Mouse (Mus musculus) liver, embryonic 11.5 days (tissue): ENCODE results near the gene Laptm5. TPM values are rescaled to one million over a fixed set of nuclear protein-coding genes. Genes with fewer than 3 reads are reported as not detected.

ENCODE experiments used
- ATAC-seq: fragments of 200-750 bp; cut with Nextera tagmentation; replicated peaks from 2 replicates; pipeline ENCODE4 v1.8.0; 2017; ENCODE audit warnings: moderate number of reproducible peaks, mild to moderate bottlenecking, moderate TSS enrichment, moderate library complexity; ENCODE audit not compliant: low FRiP score
- DNase-seq: peaks from one replicate; pipeline ENCODE4 v3.0.0-alpha.2; 2017; ENCODE audit warnings: low spot score
- H3K27ac ChIP-seq: fragments of 300-500 bp; sonication (generic); 2 replicates; pipeline ENCODE4 v1.5.1; 2014; ENCODE audit warnings: mild to moderate bottlenecking, low read depth, low read length, control low read depth
- H3K27me3 ChIP-seq: fragments of 300-500 bp; sonication (generic); replicated peaks from 2 replicates; pipeline ENCODE4 v1.6.1; 2014; ENCODE audit warnings: low read length, mixed read lengths; ENCODE audit not compliant: control insufficient read depth, insufficient read depth
- H3K36me3 ChIP-seq: fragments of 300-500 bp; sonication (generic); 2 replicates; pipeline ENCODE4 v1.6.1; 2014; ENCODE audit warnings: mild to moderate bottlenecking, low read length, moderate library complexity, mixed read lengths; ENCODE audit not compliant: control insufficient read depth, insufficient read depth
- H3K4me1 ChIP-seq: fragments of 300-500 bp; sonication (generic); replicated peaks from 2 replicates; pipeline ENCODE4 v1.6.1; 2014; ENCODE audit warnings: low read length, mixed read lengths; ENCODE audit not compliant: control insufficient read depth, insufficient read depth
- H3K4me2 ChIP-seq: fragments of 300-500 bp; sonication (generic); 2 replicates; pipeline ENCODE4 v1.6.1; 2014; ENCODE audit warnings: mild to moderate bottlenecking, control low read depth, moderate library complexity
- H3K4me3 ChIP-seq: fragments of 300-500 bp; sonication (generic); 2 replicates; pipeline ENCODE4 v1.5.1; 2014; ENCODE audit warnings: low read depth, low read length, control low read depth
- H3K9ac ChIP-seq: fragments of 300-500 bp; sonication (generic); 2 replicates; pipeline ENCODE4 v1.6.1; 2014; ENCODE audit warnings: low read depth, low read length, control low read depth
- H3K9me3 ChIP-seq: fragments of 300-500 bp; sonication (generic); 2 replicates; pipeline ENCODE4 v1.6.1; 2016; ENCODE audit warnings: low read length, inconsistent platforms, mixed read lengths; ENCODE audit not compliant: control insufficient read depth
- WGBS: fragments of 180-500 bp; shearing (Covaris S2); extraction: QIAGEN DNeasy Blood & Tissue Kit; methylation state at CpG from one replicate; pipeline ENCODE4 v1.1.7; 2014; 5-methylcytosine and 5-hydroxymethylcytosine counted together
- polyA plus RNA-seq: library from polyadenylated mRNA; unstranded; fragments of >200 nt; fragmentation: Nextera tagmentation; extraction: Ambion mirVana; gene quantifications from 2 replicates; pipeline ENCODE4 v1.2.1, GENCODE M21; 2014

Gene Laptm5
- polyA plus RNA-seq, 1 experiment from 2014 or later = 93.3 TPM

DNA sequence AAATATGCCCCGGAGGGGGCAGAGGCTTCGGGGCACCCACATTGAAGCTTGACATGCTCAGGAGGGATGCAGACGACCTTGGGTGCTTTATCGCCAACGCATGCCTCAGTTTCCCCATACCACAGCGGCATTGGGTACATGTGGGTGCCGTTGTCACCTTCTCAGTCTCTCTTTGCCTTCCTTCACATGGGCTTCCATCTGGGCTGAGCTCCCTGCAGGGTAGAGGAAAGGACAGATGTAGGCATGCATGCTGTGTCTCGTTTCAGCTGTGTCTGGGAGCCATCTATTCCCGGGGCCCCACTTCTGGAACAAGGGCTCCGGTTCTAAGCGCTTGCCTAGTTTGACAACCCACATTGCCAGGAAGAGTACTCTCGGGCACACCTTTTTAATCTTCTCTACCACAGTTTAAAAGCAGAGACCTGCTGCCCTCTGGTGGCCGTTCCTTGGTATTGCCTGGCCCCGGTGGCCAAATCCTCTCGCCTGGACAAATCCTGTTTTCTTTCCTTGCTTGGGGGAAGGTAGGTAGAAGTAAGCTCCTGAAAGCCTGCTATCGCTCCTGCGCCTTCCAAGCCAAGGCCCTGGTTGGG, 20.8 kb upstream of the Laptm5 start:
- Histone ChIP-seq H3K9me3 (no peaks in the 10 kb centered on the region), H3K4me3 (no peak overlapping the region), H3K36me3 (no peaks in the 10 kb centered on the region; the same call in 1 of the 2 replicates), H3K4me1 (peaks cover 14% of the 10 kb centered on the region), H3K9ac (no peak overlapping the region), H3K27ac (no peak overlapping the region), H3K27me3 (no peaks in the 10 kb centered on the region), H3K4me2 (no peak overlapping the region)
- DNase-seq (peak; percentile 77), ATAC-seq (no peak)
- WGBS = 30% methylated on average over 17 of the region's 17 CpGs

DNA sequence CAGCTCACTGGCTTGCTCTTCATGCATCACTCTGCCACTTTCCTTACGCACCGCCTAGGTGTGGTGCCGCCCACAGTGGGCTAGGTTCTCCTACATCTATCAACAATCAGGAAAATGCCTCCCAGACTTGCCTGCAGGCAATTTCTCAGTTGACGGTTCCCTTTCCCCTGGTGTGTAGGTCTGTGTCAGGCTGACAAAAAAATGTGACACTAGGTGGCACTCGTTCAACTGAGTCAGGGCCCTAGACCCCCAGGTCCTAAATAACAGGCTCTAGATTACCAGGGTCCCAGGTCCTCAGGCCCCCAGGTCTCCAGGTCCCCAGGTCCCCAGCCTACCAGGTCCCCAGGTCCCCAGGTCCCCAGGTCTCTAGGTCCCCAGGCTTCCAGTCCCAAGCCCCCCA, 19.2 kb upstream of the Laptm5 start:
- no peak overlapping the region for H3K27ac ChIP-seq
- ATAC-seq = no peak
- H3K9ac ChIP-seq = no peak overlapping the region
- H3K4me1 ChIP-seq = peaks cover 14% of the 10 kb centered on the region
- WGBS = 46% methylated on average over 5 of the region's 5 CpGs
- DNase-seq = no peak
- H3K27me3 ChIP-seq = no peaks in the 10 kb centered on the region
- H3K4me2 ChIP-seq = no peak overlapping the region
- no peaks in the 10 kb centered on the region for H3K9me3 ChIP-seq
- H3K4me3 ChIP-seq = no peak overlapping the region
- no peaks in the 10 kb centered on the region; the same call in 1 of the 2 replicates for H3K36me3 ChIP-seq

DNA sequence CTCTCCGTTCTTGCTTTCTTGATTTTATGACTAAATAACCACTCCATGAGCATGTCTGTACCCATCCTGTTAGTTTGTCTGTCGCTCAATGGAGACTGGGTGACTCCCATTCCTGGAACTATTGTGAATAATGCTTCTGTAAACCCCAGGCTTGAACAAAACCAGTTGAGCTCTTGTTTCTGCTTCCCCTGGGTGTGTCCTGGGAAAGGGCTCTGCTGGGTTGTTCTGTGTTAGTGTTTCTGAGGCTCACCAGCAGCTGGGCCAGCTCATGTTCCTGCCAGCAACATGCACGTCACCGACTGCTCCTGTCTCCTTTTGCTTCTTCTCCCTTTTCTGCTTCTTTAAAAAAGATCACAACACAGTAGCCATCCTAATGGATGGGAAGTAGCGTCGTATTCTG, 17.2 kb upstream of the Laptm5 start:
- Histone ChIP-seq H3K27me3 (no peaks in the 10 kb centered on the region), H3K4me1 (peaks cover 2% of the 10 kb centered on the region; the same call in 1 of the 2 replicates), H3K4me3 (no peak overlapping the region), H3K27ac (no peak overlapping the region), H3K9me3 (no peaks in the 10 kb centered on the region), H3K4me2 (no peak overlapping the region), H3K36me3 (no peaks in the 10 kb centered on the region; the same call in 1 of the 2 replicates), H3K9ac (no peak overlapping the region)
- WGBS = 84% methylated on average over 6 of the region's 6 CpGs
- no peak for DNase-seq
- ATAC-seq = no peak

DNA sequence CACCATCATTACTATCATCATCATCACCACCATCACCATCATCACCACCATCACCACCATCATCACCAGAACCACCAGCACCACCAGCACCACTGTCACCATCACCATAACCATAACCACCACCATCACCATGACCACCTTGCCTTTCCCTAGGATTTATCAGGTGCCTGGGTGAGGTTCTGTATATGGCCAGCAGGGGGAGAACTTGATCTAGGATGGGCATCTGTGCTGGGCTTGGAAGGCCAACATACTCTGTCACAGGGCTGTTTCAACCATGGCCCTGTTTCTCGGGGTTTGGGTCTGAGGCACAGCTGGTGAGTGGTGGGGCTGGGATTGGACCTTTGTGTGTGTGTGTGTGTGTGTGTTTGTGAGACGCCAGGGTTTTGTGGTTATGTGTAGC, 16.6 kb upstream of the Laptm5 start:
- peaks cover 7% of the 10 kb centered on the region for H3K4me1 ChIP-seq
- no peak for ATAC-seq
- H3K27ac ChIP-seq = no peak overlapping the region
- H3K4me3 ChIP-seq = no peak overlapping the region
- WGBS = 39% methylated on average over 2 of the region's 2 CpGs
- no peak overlapping the region for H3K4me2 ChIP-seq
- no peaks in the 10 kb centered on the region for H3K27me3 ChIP-seq
- H3K9ac ChIP-seq = no peak overlapping the region
- H3K36me3 ChIP-seq = no peaks in the 10 kb centered on the region; the same call in 1 of the 2 replicates
- H3K9me3 ChIP-seq = no peaks in the 10 kb centered on the region
- DNase-seq = no peak

DNA sequence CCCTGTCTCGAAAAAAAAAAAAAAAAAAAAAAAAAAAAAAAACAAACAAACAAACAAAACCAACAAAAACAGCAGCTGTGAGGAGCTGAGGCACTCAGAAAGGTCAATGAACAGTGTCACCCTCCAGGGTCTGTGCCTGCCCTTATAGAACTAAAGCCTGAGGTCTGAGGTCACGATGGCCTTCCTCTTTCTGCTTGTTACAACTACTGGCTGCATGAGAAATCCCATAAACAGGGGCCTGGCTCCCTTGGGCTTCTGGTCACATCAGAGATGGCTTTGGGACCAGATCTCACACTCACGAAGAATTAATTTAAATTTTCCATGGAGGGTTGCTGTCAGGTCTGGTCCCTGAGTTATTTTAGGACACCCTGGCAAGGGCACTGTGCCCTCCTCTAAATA, 13.5 kb upstream of the Laptm5 start:
- no peak overlapping the region for H3K4me3 ChIP-seq
- H3K27ac ChIP-seq = no peak overlapping the region
- no peak for DNase-seq
- no peaks in the 10 kb centered on the region for H3K9me3 ChIP-seq
- no peaks in the 10 kb centered on the region for H3K27me3 ChIP-seq
- no peaks in the 10 kb centered on the region; the same call in 1 of the 2 replicates for H3K36me3 ChIP-seq
- 79% methylated on average over 2 of the region's 3 CpGs for WGBS
- no peak for ATAC-seq
- H3K9ac ChIP-seq = no peak overlapping the region
- H3K4me2 ChIP-seq = no peak overlapping the region
- peaks cover 34% of the 10 kb centered on the region for H3K4me1 ChIP-seq

DNA sequence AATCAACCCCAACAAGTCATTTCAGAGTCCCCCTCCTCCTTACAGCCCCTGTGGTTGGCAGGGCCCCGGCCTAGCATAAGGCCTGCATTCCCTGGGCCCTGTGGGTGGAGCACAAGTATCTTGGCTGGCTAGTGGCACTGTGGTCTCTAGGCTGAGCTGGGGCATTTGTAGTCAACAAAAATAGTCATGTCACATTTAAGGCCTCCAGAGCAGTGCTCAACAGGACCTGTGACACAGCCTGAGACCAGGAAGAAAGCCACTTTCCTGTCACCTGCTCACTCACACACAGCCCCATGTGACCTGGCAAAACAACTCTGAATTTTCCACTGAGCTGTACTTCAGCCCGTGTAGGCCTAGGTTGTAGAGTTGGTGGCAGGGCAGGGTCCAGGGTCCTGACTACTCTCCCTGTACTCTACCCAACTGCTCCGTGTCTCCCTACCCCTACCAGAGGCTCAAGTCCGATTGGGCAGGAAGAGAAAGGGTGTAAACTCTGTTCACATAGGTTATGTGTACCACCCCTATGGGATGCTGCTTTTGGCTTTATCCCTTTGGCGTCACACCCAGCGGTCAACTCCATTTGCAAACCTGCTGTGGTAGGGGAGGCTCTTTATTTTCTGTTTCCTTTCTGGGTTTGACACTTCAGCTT, 13.0 kb upstream of the Laptm5 start:
- no peak for ATAC-seq

DNA sequence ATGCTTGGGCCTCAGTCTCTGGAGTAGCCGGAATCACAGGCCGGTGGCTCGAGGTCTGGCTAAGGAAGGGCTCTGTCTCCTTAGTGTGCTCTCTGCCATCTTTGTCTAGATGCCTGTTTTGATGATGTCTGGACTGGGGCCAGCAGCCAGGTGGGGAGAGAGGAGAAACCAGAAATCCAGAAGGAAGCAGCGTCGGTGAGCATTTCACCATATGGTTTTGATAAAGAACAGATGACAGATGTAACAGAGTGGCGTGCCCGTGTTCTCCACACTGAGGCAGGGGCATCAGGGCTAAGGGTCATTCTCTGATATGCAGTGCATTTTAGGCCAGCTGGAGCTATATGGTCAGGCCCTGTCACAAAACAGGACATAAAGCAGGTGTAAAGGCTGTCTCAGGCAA, 12.2 kb upstream of the Laptm5 start:
- WGBS = 66% methylated on average over 7 of the region's 7 CpGs
- no peak for ATAC-seq
- no peak overlapping the region for H3K9ac ChIP-seq
- no peak overlapping the region for H3K4me2 ChIP-seq
- no peak overlapping the region for H3K4me3 ChIP-seq
- H3K27me3 ChIP-seq = no peaks in the 10 kb centered on the region
- peaks cover 43% of the 10 kb centered on the region for H3K4me1 ChIP-seq
- DNase-seq = no peak
- H3K36me3 ChIP-seq = no peaks in the 10 kb centered on the region; the same call in 1 of the 2 replicates
- H3K9me3 ChIP-seq = no peaks in the 10 kb centered on the region
- H3K27ac ChIP-seq = no peak overlapping the region

More for the DNA sequence above, 13.0 kb upstream of the Laptm5 start:
- Histone ChIP-seq H3K27me3 (no peaks in the 10 kb centered on the region), H3K9me3 (no peaks in the 10 kb centered on the region), H3K27ac (no peak overlapping the region), H3K9ac (no peak overlapping the region), H3K4me1 (peaks cover 38% of the 10 kb centered on the region), H3K4me3 (no peak overlapping the region), H3K36me3 (no peaks in the 10 kb centered on the region; the same call in 1 of the 2 replicates), H3K4me2 (no peak overlapping the region)
- no peak for DNase-seq
- WGBS = 65% methylated on average over 6 of the region's 6 CpGs

DNA sequence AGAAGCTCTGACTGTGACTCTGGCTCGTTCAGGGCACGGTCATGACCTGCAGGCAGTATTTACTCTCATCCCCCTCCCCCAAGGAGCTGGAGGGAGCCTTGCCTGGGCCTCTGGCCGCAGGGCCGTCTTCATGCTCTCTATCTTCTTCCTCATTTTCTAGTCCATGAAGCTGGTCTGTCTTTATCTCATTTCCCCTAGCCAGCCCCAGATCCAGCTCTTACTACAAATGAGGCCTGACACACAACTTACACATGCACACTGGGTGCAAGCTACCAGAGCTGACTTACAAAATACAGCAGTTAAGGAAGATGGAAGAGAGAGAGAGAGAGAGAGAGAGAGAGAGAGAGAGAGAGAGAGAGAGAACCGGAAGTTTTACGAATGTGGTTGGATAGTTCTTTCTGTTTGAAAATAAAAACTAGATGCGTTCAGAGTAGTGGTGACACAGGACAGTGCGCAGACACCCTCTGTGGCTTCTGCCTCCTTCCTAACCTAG, 10.6 kb upstream of the Laptm5 start:
- no peaks in the 10 kb centered on the region for H3K9me3 ChIP-seq
- DNase-seq (peak; percentile 59), ATAC-seq (peak; percentile 59)
- peak overlapping the region; percentile 41 for H3K4me2 ChIP-seq
- peak overlapping the region; percentile 37; the same call in 1 of the 2 replicates for H3K9ac ChIP-seq
- WGBS = 18% methylated on average over 8 of the region's 8 CpGs
- H3K36me3 ChIP-seq = no peaks in the 10 kb centered on the region
- H3K27me3 ChIP-seq = no peaks in the 10 kb centered on the region
- no peak overlapping the region for H3K4me3 ChIP-seq
- peaks cover 43% of the 10 kb centered on the region for H3K4me1 ChIP-seq
- H3K27ac ChIP-seq = peak overlapping the region; percentile 80

DNA sequence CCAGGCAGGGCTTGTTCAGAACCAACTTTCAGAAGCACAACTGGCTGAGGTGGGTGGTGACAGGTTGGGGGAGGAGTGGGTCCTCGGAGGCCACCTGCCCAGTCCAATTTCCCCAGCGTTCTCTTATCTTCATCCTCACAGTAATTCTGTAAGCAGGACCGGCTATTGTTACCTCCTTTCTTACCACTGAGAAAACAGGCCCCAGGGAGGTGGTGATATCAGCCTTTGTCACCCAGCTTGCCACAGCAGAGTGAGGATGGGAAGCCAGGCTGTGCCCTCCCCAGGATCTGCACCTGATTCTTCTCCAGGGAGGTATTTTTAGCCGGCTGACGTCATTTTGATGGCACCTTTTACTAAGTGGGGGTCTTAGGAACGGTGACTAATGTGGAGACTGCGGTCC, 7.9 kb upstream of the Laptm5 start:
- Histone ChIP-seq H3K9me3 (no peaks in the 10 kb centered on the region), H3K4me2 (no peak overlapping the region), H3K27ac (no peak overlapping the region), H3K9ac (no peak overlapping the region), H3K36me3 (no peaks in the 10 kb centered on the region), H3K27me3 (no peaks in the 10 kb centered on the region), H3K4me3 (no peak overlapping the region), H3K4me1 (peaks cover 59% of the 10 kb centered on the region)
- DNase-seq = no peak
- 47% methylated on average over 7 of the region's 7 CpGs for WGBS
- 0 out of 2 replicates have a peak, but pooled peaks have one; percentile 20 for ATAC-seq
